Mouse (Mus musculus) heart, adult 18-20 months (tissue): ENCODE data around the gene Ubfd1. TPM values are rescaled to one million over a fixed set of nuclear protein-coding genes. Genes with fewer than 3 reads are reported as not detected.
A peak's percentile ranks its signal among the peaks of the same experiment; 100 is the strongest.

Source experiments
- DNase-seq, 2 experiments: peaks; one replicate each; pipeline ENCODE4 v3.0.0; 2021 to 2022; ENCODE audit warnings: mixed read lengths in 1 of 2
- long read RNA-seq, 2 experiments: library from polyadenylated mRNA; stranded (forward); transcript quantifications; one replicate each; pipeline ENCODE4 v2.0.0; 2021
- total RNA-seq, 2 experiments: library from RNA; stranded (reverse); gene quantifications; 2 replicates each; pipeline ENCODE4 v1.2.3; 2021

Ubfd1 gene
- 10 to 100 TPM; 36.1 to 41.1 TPM for total RNA-seq
- long read RNA-seq, experiment 1, full-length matches to known transcripts = 23 of 46 reads
- long read RNA-seq, experiment 1, partial matches to known transcripts = 1 of 46 reads
- long read RNA-seq, experiment 1, other reads (novel, unspliced or antisense) = 22 of 46 reads
- long read RNA-seq, experiment 2, full-length matches to known transcripts = 14 of 41 reads
- long read RNA-seq, experiment 2, partial matches to known transcripts = 1 of 41 reads
- long read RNA-seq, experiment 2, other reads (novel, unspliced or antisense) = 26 of 41 reads

DNA sequence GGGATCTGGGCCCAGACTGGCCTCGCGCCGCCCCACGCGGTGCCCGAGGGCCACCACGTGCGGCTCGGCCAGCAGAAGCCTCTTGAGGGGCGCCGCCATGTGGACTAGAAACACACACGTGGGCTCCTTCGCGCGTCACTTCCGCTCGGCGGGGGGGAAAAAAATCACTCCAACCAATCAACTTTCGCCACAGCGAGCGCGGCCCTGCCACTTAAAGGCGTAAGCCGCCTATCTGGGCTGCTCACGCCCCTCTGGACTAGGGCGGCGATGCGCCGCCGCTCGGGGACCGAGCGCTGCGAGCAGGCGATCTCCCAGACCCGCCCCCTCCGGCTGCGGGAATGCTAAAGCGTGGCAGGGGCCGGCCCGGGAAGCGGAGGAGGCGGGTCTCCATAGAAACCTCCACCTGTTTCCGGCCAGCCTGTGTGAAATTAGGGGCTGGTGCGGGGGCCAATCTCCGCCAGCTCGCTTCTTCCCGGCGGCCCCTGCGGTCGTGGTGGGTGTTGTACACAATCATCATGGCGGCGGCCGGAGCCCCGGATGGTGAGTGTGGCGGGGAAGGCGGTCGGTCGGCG lies at the start of gene Ubfd1, which contains the start of gene Ears2:
Gene Ubfd1 (plus strand): TSS at position 231 of the 572 bp plus-strand sequence.
Gene Ears2 (minus strand): TSS at position 319 of the 572 bp plus-strand sequence.
- peak; percentile 97 to 99 for DNase-seq

DNA sequence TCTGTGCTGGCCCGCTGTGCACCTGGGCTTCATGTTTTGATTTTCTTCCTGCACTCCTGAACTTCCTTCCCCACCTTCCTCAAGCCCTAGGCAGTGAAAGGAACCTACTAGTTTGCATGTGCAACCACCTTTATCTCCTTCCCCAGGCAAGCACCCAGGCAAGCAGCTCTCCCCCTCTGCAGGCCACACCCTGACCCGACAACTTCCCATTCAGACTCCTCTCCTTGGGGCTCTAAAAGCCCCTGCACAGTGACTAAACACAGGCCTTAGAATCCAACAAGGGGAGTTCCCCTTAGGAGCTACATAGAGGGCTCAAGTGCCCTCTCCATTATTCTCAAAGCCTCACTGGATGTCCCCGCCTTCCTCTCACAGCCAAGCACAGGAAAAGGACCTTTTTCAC lies 48.7 kb upstream of the Ubfd1 start:
- DNase-seq = peak in 1 of 2 experiments; percentile 22

DNA sequence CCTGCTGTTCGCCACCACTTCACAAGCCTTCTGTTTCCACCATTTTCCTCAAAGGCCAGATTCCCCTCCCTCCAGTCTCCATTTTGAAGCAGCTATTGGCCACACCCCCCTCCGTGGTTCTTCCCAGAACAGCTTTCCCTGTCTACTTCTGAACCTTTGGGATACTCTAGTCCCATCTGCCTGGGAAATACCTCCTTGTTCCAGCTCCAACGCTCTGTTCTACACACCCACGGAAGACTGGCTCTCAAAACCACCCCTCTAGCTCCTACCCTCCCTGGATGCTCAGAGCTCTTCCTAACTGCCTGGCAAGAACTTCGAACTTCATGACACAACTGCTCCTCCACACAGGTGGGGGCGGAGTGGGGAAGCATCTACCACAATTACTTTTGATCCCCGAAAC lies 48.0 kb upstream of the Ubfd1 start:
- DNase-seq = no peak

DNA sequence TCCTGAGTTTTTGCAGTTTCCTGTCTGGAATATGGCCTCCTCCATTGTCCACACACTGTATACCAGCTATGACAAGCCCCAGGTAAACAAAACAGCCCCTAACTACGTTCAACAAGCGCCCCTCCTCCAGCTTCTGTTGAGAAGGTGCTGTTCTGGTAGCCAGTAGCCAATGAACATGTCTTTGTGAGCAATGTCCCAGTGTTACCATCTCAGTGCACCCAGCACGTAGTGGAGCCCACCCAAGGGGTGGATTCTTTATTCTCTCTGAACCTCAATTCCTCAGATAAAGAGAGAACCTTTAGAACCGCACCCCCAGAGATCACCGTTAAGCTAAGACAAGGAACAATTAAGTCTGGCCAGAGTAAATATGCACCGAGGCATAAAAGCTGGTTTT lies 46.7 kb upstream of the Ubfd1 start:
- no peak for DNase-seq

DNA sequence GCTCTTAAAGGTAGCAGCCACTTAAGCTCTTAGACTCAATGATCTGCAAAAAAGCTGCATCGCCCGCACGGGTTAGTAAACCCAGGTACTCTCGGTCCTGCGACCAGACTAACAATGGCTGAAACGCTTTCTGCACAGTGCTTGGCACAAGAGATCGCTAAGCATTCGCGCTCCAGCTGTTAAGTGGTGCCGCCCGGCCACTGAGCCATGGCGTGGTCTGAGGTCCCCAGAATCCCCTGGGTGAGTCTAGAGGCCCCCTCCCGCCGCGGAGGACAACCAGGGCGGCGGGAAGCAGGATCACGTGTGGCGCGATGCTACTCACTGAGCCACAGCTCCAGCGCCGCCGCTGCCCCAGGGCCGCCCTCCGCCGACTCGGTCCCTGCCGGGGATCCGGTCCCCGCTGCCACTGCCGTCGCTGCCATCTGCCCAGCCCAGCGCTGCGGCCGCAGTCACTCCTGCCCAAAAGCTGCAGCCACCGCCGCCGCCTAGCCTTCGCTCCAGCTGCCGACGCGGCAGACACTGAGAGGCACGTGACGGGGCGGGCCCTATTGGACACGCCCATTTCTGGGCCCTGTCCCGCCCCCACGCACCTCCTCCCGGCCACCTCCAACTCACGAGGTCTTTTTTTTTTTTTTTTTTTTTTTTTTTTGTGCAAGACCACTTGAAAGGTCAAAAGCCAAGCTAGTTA lies 46.2 kb upstream of the Ubfd1 start, which contains the start of gene Gga2:
Gene Gga2 (minus strand): TSS at position 556 of the 688 bp plus-strand sequence.
- peak; percentile 90 to 92 for DNase-seq

DNA sequence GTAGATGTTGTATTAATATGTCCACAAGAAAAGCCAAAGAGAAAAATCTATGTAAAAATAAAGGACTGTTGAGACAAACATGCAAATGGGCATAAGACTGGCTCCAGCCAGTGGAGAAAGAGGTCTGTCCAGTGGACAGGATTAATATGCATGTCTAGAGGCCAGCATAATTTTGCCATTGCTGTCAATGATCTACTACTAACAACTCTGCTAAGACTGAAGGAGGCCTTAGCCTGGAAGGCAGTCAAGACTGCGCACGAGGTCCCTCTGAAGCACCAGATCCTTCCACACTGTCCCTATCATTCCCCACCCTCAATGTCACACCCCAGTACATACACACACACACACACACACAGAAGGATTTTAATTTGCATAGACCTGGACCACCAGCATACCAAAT lies 44.8 kb upstream of the Ubfd1 start:
- DNase-seq = no peak

DNA sequence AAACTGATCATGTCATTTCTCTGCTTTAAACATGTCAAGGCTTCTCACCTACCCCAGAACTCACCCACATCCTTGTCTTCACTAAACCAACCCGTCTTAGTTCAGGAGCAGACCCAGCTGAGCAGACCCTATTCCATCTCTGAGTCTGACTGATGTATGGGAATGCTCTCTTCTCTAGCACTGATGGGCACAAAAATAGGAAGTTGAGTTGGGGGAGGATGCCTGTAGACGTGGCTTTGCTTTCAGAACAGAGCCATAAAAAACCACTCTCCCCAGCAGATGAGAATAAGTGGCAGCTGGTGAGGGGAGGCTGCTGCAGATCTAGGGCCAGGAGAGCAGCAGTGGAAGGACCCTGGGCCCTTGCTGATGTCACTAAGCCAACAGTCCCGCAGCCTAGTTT lies 33.6 kb upstream of the Ubfd1 start:
- no peak for DNase-seq

DNA sequence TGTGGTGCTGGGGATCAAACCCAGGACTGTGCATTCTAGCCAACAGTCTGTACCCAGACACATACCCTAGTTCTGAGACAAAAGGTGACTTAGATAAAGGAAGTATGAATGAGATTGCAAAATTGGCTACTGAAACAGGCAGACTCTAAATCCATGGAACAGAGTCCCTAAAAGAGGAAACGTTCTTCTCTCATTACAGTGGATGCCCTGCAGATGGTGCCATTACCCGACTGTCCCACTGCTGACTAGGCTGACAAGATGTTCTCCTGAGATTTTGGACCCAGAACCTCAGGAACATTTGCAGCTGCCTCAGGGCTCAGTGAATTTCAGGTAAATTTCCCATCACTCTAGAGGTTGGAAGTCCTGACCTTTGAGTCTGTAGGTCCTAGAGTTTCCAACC lies 32.6 kb upstream of the Ubfd1 start:
- DNase-seq = peak; percentile 26 to 52

DNA sequence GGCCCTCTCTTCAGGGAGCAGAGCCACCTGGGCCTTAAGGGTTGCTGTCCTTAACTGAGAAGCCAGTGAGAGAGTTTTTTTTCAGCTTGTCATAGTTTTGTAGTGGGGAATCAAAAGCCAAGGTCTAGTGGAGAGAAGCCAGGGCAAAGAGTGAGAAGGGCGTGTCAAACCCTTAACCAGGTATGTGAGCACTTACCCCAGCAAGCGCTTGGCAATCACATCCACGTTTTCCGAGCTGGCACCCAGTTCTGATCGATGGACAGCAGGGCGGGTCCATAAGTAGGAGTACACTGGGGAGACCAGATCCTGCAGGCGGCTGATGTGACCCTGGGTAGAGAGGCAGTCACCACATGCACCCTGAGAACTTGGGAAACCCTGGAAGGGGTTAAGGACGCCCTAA lies 22.9 kb upstream of the Ubfd1 start:
- DNase-seq = peak in 1 of 2 experiments; percentile 27

DNA sequence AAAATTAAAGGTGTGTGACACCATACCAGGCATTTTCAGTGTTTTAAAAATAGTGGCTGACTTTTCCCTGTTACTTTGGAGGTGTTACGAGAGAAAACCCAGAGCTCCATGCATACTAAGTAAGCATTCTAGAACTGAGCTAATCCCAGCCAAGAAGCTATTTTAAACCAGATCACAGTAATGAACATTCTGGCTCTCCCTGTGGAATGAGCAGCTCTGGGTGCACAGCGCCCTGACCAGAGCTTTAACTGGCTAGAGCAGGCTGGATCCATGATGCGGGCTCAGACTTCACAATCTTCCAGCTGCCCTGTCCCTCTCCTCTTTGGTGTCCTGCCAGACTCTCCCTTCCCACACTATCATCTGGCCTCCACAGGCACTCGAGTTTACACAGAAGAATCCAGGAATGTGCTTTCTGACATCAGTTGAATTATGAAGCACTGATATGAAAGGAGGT lies 21.8 kb upstream of the Ubfd1 start:
- DNase-seq = peak; percentile 69 to 88

DNA sequence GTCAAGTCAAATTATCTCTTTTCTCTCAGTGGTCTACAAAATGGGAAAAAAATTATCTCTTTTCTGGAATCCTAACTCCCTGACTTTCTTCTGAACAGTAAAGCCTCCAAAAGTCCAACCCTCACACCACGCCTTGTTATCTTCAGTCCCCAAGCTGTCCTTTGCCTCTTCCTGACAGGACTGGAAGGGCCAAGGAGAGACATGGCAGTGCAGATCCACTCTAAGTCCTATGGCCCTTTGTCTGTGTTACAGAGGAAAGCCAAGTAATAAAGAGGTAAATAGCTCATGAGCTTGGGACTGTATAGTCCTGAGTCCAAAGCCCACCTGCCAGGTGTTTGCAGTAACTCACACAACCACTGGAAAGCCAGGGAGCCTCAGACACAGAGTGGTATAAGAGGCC lies 21.3 kb upstream of the Ubfd1 start:
- DNase-seq = peak in 1 of 2 experiments; percentile 24

DNA sequence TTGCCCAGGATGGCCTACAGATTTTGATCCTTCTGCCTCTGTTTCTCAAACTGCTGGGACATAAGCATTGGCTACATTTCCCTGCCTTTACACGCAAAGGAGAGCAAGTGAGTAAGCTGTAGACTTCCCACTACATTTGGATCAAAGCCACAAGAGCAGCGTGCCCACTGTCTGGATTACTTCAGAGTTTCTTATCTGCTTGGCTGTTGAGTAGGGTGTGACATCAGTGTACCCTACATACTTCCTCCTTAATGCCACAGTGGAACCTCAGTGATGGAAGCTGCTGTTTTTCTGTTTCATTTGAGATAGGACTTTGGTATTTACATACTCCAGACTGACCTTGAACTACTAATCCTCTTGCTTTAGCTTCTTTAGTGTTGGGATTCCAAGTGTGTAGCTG lies 20.2 kb upstream of the Ubfd1 start:
- DNase-seq = no peak

DNA sequence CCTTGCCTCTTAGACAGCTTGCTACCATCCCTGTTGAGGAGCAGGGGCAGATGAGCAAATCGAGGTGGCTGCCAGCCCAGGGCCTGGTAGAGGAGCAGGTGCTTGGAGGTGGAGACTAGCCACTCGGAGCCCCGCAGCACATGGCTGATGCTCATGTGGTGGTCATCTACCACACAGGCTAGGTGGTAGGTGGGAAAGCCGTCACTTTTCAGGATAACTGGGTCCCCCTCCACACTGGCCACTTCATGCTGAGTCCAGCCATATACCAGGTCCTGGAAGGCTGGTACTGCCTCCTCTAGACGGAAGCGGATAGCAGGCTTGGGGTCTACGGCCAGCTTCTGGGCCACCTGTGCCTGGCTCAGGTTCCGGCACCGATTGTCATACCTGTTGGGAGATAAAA lies 18.8 kb upstream of the Ubfd1 start:
- DNase-seq = no peak

DNA sequence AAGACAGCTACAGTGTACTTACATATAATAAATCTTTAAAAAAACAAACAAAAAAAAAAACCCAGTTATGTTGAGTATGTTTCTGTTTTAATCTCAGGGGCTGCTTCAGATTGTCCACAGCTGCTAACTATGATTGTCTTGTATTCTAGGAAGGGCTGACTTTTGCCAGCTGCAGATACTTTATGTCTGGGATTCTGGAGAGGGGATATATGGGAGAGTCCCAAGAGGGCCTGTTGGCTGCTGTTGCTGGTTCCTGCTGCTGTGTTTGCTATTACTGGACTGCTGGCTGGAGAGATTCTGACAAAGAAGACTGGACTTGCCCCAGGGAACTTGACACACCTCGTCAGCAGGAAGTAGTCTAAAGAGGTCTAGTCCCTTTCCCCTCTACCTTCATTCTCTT lies 16.1 kb upstream of the Ubfd1 start:
- no peak for DNase-seq

DNA sequence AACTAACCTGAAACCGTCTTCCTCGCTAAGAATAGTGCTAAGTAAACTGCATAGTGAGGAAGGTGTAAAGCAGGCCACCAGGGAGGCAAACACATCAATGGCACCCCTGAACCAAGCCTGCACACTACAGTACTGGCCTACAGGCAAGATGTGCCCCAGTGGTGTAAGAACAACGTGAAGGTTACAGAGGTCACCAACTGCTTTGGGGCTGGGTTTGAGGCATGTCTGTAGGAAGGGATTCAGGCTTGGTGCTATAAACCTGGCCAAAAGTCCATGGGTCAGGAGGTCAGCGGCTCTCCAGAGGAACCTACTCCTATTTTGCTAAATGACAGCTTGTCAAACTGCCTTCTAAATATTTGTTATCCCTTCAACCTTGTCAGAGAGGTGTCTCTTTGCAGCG lies 10.3 kb upstream of the Ubfd1 start:
- DNase-seq = no peak

DNA sequence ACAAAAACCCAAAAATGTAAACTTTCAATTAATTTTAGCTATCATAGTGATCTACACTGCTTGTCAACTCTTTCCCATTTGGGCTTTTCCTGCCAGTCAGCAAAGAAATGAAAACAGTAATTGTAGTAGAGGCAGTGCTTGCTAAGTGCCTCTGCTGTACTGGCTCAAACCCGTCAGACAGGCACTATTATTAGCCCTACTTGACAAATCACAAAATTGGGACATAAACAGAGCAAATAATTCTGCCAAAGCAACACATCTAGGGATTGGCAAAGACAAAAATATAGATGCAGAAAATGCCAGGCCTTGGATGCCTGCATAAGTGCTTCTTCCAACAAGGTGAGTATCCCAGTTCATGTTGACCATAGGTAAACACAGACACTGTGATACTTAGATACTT lies 1.3 kb upstream of the Ubfd1 start:
- no peak for DNase-seq

DNA sequence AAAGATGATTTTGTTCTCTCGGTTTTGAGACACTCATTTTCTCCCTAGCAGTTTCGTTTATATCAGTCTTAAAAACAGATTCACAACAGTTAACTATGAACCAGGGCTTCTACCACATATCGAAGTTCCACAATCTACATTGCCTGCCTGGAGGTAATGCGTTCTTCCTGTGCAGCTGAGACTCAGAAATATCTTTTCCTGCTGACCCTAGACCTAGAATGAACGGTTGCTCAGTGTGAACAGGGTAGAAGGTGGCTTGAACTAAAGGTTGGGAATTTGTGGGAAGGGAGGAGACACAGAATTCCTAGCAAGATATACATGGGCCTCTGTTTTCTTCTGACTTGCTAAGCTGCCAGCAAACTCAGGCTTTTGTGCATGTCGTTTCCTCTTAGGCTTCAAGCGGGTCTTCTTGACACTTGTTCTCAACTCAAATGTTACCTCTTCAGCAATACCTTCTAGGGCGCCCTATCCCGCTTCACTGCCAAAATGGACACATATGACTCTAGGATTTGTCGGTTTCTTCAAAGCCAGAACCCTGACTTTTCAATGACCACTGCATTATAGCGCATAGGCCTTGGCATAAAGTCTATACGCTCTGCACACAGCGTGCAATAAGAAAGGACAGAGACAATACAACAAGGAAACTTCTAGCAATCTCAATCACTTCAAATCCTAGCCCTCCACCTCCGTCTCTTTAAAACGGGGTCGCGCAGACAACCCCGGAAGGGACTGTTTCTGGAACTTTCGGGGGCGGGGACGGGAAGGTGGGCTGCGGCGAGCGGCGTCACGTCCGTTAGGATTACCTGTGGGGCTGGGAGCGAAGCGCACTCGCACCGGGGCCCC lies 652 bp upstream of the Ubfd1 start:
- no peak for DNase-seq

DNA sequence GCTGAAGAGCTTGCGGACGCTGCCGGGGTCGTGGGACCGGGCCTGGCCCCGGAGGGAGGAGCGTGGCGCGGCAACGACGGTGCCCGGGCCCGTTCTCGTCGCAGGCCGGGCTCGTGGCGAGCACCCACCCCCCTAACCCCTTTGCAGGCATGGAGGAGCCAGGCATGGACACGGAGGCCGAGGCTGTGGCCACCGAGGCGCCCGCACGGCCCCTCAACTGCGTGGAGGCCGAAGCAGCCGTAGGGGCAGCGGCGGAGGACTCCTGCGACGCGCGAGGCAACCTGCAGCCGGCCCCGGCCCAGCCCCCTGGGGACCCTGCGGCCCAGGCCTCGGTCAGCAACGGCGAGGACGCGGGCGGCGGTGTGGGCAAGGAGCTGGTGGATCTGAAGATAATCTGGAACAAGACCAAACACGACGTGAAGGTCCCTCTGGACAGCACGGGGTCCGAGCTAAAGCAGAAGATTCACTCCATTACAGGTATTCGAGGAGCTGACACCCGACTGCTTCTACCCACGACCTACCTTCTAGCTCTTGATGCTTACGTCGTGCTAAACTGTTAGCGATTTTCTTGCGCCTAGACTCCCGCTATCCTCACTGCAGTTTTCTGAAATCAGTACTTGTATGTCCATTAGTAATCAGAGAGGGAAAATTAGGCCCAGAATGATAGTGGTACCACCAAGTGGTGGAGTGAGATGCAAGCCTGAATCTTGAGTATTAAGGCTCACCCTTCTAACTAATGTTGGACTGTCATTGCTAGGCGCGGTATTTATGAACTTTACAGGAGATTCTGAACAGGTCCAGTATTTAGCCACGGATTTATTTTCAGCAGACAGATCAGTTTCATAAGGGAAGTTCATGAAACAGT lies 774 bp downstream of the Ubfd1 start:
- peak in 1 of 2 experiments; percentile 39 for DNase-seq

DNA sequence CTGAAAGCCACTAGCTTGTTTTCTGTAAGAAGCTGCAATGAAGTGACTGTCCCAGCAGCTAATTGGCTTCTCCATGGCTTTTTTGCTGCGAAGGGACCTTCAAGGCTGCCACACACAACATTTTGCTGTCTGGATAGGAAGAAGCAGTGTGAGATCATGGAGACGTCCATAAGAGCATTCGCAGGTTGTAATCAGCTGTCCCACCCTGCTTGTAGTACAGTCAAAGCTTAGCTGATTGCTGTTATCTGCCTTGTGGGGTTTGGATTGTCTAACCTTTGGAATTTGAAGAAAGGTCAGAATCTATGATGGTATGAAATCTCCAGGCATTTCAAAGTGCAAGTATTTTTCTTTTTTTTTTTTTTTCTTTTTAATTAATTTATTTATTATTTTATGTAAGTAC lies 7.4 kb downstream of the Ubfd1 start:
- no peak for DNase-seq

DNA sequence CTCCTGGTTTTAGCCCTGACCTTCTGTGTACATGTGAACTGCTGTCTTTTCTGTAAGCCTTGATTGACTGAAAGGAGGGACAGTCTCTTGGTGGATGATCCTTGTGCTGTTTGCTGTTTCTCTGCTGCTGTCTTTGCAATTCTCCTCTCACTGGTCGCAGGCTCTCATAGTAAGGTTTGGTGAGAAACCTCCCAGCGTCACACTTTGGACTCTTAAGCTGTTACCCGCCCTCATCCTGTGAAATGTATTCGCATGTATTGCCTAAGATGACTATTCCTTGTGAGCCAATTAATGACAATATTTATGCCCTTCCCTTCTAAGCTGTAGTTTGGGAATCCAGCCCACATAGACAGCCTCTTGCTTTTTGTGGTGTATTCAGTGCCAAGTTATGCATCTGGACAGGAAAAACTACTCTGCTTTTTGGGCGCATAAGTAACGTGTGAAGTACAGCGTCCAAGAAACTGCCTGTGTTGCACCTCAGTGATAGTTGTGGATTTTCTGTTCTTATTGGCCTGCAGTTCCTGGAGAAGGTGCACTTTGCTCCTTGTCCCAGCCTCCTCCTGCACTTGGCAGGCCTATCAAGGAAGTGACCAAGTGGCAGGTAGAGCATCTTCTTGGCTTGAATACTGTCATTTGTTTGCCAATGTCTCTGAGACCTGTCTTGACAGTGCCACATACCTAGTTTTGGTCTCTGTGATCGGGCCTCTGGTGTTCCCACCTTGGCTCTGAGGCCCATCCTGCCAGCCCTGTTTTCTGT lies 13.0 kb downstream of the Ubfd1 start:
- no peak for DNase-seq

DNA sequence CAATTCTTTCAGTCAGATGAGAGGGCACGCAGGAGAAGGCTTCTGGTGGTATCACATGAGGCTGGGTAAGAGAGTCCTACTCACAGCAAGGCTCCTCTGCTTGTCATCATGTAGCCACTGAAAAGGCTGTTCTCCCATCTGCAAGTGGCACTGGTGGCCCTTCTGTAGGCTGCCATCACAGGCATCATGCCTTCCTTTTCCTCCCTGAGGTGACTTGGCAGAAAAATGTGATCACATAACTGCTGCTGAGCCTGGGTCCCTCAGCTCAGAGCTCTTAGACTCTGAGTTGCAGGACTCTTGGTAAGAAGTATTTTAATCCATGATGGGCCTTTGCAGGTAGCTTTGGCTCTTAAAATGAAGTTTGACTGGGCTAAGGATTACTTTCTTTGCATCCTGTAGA lies 14.1 kb downstream of the Ubfd1 start:
- DNase-seq = no peak
